Mouse (Mus musculus): Measurements from ENCODE around the gene Apobec3. TPM values are rescaled to one million over a fixed set of nuclear protein-coding genes. Genes with fewer than 3 reads are reported as not detected.
"Not testable (repeated sequence)": the region's sequence is repeated elsewhere in the genome, so short reads cannot be mapped to it uniquely, and the experiment has no call there.

Apobec3 gene
- polyA plus RNA-seq, 2 experiments = 12.0 to 18.0 TPM

DNA sequence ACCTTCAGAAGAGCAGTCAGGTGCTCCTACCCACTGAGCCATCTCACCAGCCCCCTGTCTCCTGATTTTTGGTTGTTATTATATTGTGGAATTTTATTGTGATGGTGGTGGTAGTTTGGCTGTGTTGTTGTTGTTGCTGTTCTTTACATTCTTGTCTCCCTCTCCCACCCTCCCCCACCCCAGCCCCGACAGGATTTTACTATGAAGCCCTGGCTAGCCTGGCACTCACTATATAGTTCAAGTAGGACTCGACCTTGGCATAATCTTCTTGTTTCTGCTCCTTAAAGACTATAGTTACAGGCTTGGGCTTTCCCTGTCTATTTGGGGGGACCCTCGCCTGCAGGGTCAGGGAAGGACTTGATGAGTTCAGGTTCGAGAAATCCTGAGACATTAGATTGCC lies 2.9 kb downstream of the Apobec3 start:
- no peak overlapping the region for H3K4me3 ChIP-seq (replicated peaks; ENCODE audit: low read length)
- H3K36me3 ChIP-seq (ENCODE audit: control insufficient read depth, insufficient read depth, low read length) = no peaks in the 10 kb centered on the region
- H3K27ac ChIP-seq (replicated peaks; ENCODE audit: low read depth, low read length) = no peak overlapping the region
- no peak overlapping the region for H3K9ac ChIP-seq (ENCODE audit: low read depth, low read length, severe bottlenecking)
- no peak for DNase-seq (ENCODE audit: low spot score)
- no peak for TF ChIP-seq POLR2A (IDR thresholded peaks at IDR 0.05; ENCODE audit: borderline replicate concordance, extremely low read depth, insufficient read depth, insufficient read length)
- no peak for ATAC-seq (ENCODE audit: low FRiP score, low read depth)
- H3K4me1 ChIP-seq (ENCODE audit: control insufficient read depth, insufficient read depth, low read length) = no peaks in the 10 kb centered on the region
- WGBS = 84% methylated on average over 4 of the region's 4 CpGs
- no peaks in the 10 kb centered on the region; the same call in 1 of the 2 replicates for H3K27me3 ChIP-seq (ENCODE audit: control insufficient read depth, insufficient read depth, low read length)
- H3K9me3 ChIP-seq (ENCODE audit: control insufficient read depth, low read length) = no peaks in the 10 kb centered on the region
- H3K4me2 ChIP-seq (replicated peaks; ENCODE audit: low read depth, low read length, severe bottlenecking) = no peak overlapping the region

DNA sequence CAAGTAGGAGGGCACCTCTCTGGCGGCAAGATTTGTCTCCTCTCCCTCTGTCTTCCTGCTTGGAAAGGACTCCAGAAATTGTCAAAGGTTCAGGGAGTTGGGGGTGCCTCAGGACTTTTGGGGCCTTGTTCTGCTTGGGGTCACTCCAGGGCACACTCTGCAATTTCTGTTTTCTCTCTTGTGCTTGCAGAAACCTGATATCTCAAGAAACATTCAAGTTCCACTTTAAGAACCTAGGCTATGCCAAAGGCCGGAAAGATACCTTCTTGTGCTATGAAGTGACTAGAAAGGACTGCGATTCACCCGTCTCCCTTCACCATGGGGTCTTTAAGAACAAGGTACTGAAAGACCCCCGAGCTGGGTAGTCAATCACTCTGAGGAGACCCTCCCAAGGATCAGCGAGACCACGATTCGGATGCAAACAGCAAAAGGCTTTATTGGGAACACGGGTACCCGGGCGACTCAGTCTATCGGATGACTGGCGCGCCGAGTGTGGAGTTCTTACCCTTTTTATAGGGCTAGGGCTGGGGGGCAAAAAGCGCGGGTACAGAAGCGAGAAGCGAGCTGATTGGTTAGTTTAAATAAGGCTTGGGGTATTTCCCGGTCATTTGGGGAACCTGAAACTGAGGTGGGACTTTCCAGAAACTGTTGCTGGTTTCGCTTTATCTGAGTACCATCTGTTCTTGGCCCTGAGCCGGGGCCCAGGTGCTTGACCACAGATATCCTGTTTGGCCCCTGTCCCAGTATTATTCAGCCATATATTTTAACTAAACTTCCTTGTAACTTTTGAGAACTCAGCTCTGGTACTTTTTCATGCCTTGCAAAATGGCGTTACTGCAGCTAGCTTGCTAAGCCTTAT lies 4.0 kb downstream of the Apobec3 start:
- not testable (repeated sequence) for H3K9ac ChIP-seq (ENCODE audit: low read depth, low read length, severe bottlenecking); DNase-seq (ENCODE audit: low spot score); H3K36me3 ChIP-seq (ENCODE audit: control insufficient read depth, insufficient read depth, low read length); H3K27ac ChIP-seq (replicated peaks; ENCODE audit: low read depth, low read length); H3K4me1 ChIP-seq (ENCODE audit: control insufficient read depth, insufficient read depth, low read length); H3K4me2 ChIP-seq (replicated peaks; ENCODE audit: low read depth, low read length, severe bottlenecking); ATAC-seq (ENCODE audit: low FRiP score, low read depth); H3K4me3 ChIP-seq (replicated peaks; ENCODE audit: low read length); H3K9me3 ChIP-seq (ENCODE audit: control insufficient read depth, low read length); H3K27me3 ChIP-seq (ENCODE audit: control insufficient read depth, insufficient read depth, low read length)
- WGBS = 75% methylated on average over 10 of the region's 23 CpGs

DNA sequence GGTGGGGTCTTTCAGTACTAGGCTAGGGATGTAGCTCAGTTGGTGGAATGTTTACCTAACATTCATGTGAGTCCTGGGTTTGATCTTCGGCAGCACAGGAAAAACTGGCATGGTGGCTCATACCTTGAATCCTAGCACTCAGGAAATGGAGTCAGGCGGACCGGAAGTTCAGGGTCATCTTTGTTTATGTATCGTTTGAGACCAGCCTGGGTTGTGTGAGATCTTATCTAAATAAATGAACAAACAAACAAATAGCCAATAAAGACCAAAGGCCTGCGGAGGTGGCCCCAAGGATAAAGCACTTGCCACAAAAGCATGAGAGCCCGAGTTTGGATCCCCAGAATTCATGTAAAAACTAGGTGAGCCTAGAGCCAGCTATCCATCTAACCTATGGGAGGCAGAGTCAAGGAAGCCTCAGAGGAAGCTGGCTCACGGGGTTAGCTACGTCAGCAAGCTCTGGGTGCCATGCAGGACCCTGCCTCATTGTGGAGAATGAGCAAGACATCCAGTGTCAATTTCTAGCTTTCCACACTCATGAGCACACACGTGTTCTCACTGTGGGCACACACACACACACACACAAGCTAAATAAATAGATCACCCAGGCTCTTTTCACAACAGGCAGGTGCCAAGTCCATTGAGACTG lies 4.7 kb downstream of the Apobec3 start:
- H3K36me3 ChIP-seq (ENCODE audit: control insufficient read depth, insufficient read depth, low read length) = no peaks in the 10 kb centered on the region
- DNase-seq (ENCODE audit: low spot score) = no peak

DNA sequence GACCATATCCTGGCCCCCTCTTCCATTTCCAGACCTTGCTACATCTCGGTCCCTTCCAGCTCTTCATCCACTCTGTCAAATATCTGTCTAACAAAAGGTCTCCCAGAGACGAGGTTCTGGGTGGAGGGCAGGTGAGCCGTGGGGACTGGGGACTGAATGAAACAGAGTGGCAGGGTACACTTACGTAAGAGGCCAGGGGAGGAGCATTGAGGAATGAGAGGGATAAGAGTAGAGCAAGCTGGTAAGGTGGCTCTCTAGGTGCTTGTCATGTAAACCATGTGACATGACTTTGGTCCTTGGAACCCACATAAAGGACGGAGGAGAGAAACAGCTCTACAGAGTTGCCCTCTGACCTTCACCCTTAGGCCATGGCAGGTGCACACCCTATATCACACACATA lies 7.5 kb downstream of the Apobec3 start:
- no peak for TF ChIP-seq POLR2A (IDR thresholded peaks at IDR 0.05; ENCODE audit: borderline replicate concordance, extremely low read depth, insufficient read depth, insufficient read length)
- no peak overlapping the region for H3K4me3 ChIP-seq (replicated peaks; ENCODE audit: low read length)
- no peak overlapping the region for H3K27ac ChIP-seq (replicated peaks; ENCODE audit: low read depth, low read length)
- H3K4me2 ChIP-seq (replicated peaks; ENCODE audit: low read depth, low read length, severe bottlenecking) = no peak overlapping the region
- ATAC-seq (ENCODE audit: low FRiP score, low read depth) (no peak), DNase-seq (ENCODE audit: low spot score) (no peak)
- H3K4me1 ChIP-seq (ENCODE audit: control insufficient read depth, insufficient read depth, low read length) = no peaks in the 10 kb centered on the region
- WGBS = 86% methylated on average over 5 of the region's 5 CpGs
- H3K9ac ChIP-seq (ENCODE audit: low read depth, low read length, severe bottlenecking) = no peak overlapping the region
- H3K9me3 ChIP-seq (ENCODE audit: control insufficient read depth, low read length) = no peaks in the 10 kb centered on the region
- no peaks in the 10 kb centered on the region for H3K27me3 ChIP-seq (ENCODE audit: control insufficient read depth, insufficient read depth, low read length)
- H3K36me3 ChIP-seq (ENCODE audit: control insufficient read depth, insufficient read depth, low read length) = no peaks in the 10 kb centered on the region

More for the DNA sequence above, 4.7 kb downstream of the Apobec3 start:
- H3K9ac ChIP-seq (ENCODE audit: low read depth, low read length, severe bottlenecking) = no peak overlapping the region
- TF ChIP-seq POLR2A (IDR thresholded peaks at IDR 0.05; ENCODE audit: borderline replicate concordance, extremely low read depth, insufficient read depth, insufficient read length) = no peak
- H3K9me3 ChIP-seq (ENCODE audit: control insufficient read depth, low read length) = no peaks in the 10 kb centered on the region
- no peak overlapping the region for H3K4me3 ChIP-seq (replicated peaks; ENCODE audit: low read length)
- no peak for ATAC-seq (ENCODE audit: low FRiP score, low read depth)
- no peak overlapping the region for H3K27ac ChIP-seq (replicated peaks; ENCODE audit: low read depth, low read length)
- 82% methylated on average over 9 of the region's 9 CpGs for WGBS
- no peak overlapping the region for H3K4me2 ChIP-seq (replicated peaks; ENCODE audit: low read depth, low read length, severe bottlenecking)
- no peaks in the 10 kb centered on the region; the same call in 1 of the 2 replicates for H3K27me3 ChIP-seq (ENCODE audit: control insufficient read depth, insufficient read depth, low read length)
- no peaks in the 10 kb centered on the region for H3K4me1 ChIP-seq (ENCODE audit: control insufficient read depth, insufficient read depth, low read length)

DNA sequence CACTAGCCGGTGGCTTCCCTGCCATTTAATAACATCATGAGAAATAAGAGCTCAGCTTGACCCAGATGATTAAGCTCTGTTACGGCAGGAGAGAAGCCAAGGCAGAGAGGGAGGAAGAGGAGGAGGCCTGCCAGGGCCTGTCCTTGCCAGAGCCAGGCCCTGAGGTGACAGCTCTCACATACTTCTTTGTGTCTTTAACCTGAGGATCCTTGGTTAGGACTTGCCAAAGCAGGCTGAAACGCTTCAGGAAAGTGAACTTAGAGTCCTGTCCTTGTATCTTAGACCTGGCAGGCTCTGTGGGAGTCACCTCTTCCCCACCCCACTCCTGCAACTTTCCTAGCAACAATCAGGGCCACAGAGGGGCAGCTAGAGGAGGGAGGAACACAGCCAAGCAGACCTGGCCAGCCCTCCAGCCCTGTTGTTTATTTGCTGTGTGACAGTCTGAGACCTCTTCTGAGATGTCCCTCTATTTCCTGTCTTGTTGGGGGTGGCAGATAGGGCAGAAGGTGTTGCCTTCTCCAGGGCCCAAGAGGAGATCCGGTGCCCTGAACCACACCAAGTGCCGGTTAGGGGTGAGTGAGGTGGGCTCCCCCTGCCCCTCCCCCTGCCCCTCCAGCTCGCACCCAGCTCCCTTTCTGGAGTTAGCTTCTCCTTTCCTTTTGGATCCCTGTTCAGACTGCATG lies 8.5 kb downstream of the Apobec3 start:
- no peaks in the 10 kb centered on the region for H3K9me3 ChIP-seq (ENCODE audit: control insufficient read depth, low read length)
- H3K4me2 ChIP-seq (replicated peaks; ENCODE audit: low read depth, low read length, severe bottlenecking) = no peak overlapping the region
- H3K4me1 ChIP-seq (ENCODE audit: control insufficient read depth, insufficient read depth, low read length) = no peaks in the 10 kb centered on the region
- H3K4me3 ChIP-seq (replicated peaks; ENCODE audit: low read length) = no peak overlapping the region
- WGBS = 74% methylated on average over 6 of the region's 6 CpGs
- no peak for TF ChIP-seq POLR2A (IDR thresholded peaks at IDR 0.05; ENCODE audit: borderline replicate concordance, extremely low read depth, insufficient read depth, insufficient read length)
- no peaks in the 10 kb centered on the region for H3K27me3 ChIP-seq (ENCODE audit: control insufficient read depth, insufficient read depth, low read length)
- no peak overlapping the region for H3K9ac ChIP-seq (ENCODE audit: low read depth, low read length, severe bottlenecking)
- no peak for ATAC-seq (ENCODE audit: low FRiP score, low read depth)
- no peak overlapping the region for H3K27ac ChIP-seq (replicated peaks; ENCODE audit: low read depth, low read length)
- DNase-seq (ENCODE audit: low spot score) = no peak
- no peaks in the 10 kb centered on the region for H3K36me3 ChIP-seq (ENCODE audit: control insufficient read depth, insufficient read depth, low read length)
